Mouse (Mus musculus): ENCODE results near the gene Ttc22.

DNA sequence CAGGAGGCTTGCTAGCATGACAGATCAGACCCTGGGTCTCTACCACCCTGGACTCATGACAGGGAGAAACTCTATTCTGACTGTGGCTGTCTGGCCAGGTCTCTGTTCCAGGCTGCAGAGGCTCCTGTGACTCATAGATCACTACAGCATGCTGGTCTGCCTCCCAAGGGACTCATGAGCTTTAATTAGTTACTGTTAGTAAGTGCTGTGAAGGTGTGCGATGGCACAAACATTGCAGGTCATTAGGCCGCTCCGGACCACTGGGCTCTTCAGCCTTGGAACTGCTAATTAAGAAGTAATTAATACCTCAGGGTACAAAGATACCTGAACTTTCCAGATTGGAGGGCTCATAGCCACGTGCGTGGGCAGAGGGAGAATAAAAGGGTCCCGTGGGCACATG lies 24.9 kb downstream of the Ttc22 start:
- TF ChIP-seq CTCF (IDR thresholded peaks at IDR 0.05; ENCODE audit: low read depth, low read length) (no peak), POLR2A (IDR thresholded peaks at IDR 0.05; ENCODE audit: extremely low read depth, insufficient read depth, low read length) (no peak)
